Mouse (Mus musculus) liver, embryonic 12.5 days (tissue): ENCODE results near the gene Tcf7l2. TPM values are rescaled to one million over a fixed set of nuclear protein-coding genes. Genes with fewer than 3 reads are reported as not detected.

Experiments used
- ATAC-seq: fragments of 200-750 bp; cut with Nextera tagmentation; 2 replicates; pipeline ENCODE4 v1.8.0; 2017; ENCODE audit warnings: moderate number of reproducible peaks, mild to moderate bottlenecking, moderate library complexity
- H3K27ac ChIP-seq: fragments of 300-500 bp; sonication (generic); 2 replicates; pipeline ENCODE4 v1.5.1; 2016; ENCODE audit warnings: mild to moderate bottlenecking
- H3K27me3 ChIP-seq: fragments of 300-500 bp; sonication (generic); replicated peaks from 2 replicates; pipeline ENCODE4 v1.6.1; 2016; ENCODE audit warnings: mild to moderate bottlenecking, moderate library complexity
- H3K36me3 ChIP-seq: fragments of 300-500 bp; sonication (generic); 2 replicates; pipeline ENCODE4 v1.6.1; 2016; ENCODE audit warnings: mild to moderate bottlenecking, moderate library complexity
- H3K4me1 ChIP-seq: fragments of 300-500 bp; sonication (generic); 2 replicates; pipeline ENCODE4 v1.6.1; 2016
- H3K4me2 ChIP-seq: fragments of 300-500 bp; sonication (generic); 2 replicates; pipeline ENCODE4 v1.6.1; 2016; ENCODE audit warnings: mild to moderate bottlenecking, moderate library complexity
- H3K4me3 ChIP-seq: fragments of 300-500 bp; sonication (generic); 2 replicates; pipeline ENCODE4 v1.5.1; 2016; ENCODE audit warnings: mild to moderate bottlenecking, moderate library complexity
- H3K9ac ChIP-seq: fragments of 300-500 bp; sonication (generic); 2 replicates; pipeline ENCODE4 v1.6.1; 2016; ENCODE audit warnings: mild to moderate bottlenecking, moderate library complexity
- H3K9me3 ChIP-seq: fragments of 300-500 bp; sonication (generic); replicated peaks from 2 replicates; pipeline ENCODE4 v1.6.1; 2016; ENCODE audit warnings: mild to moderate bottlenecking, moderate library complexity
- WGBS: fragments of 180-500 bp; shearing (Covaris S2); methylation state at CpG from one replicate; pipeline ENCODE4 v1.1.7; 2016; ENCODE audit not compliant: insufficient replicate concordance; 5-methylcytosine and 5-hydroxymethylcytosine counted together
- polyA plus RNA-seq: library from polyadenylated mRNA; unstranded; fragments of >200 nt; fragmentation: Nextera tagmentation; extraction: Ambion mirVana; gene quantifications from 2 replicates; pipeline ENCODE4 v1.2.1, GENCODE M21; 2016

Tcf7l2 gene
- polyA plus RNA-seq, 1 experiment from 2014 or later = 23.0 TPM

DNA sequence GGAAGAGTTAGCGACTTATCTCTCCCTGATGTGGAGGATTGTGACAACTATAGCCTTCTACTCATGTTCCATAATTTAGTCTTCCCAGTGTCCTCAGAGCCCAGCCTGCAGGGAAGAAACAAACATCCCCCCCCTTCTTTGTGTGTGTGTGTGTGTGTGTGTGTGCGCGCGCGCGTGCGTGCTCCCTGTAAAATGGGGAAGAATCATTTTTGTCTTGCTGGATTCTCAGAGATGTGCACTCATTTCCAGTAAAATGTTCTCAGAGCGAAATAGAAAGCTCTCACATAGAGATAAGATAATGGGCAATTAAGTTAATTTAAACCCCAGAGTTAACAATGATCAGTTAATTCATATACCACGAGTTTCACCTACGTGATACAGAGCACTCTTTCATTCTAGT, 112.8 kb downstream of the Tcf7l2 start:
- no peak for ATAC-seq
- 77% methylated on average over 10 of the region's 10 CpGs for WGBS
- H3K4me1 ChIP-seq = peaks cover 4% of the 10 kb centered on the region

GRCm38 (mm10) chr19:55855571-55855970, 114.0 kb downstream of the Tcf7l2 start:
- no peaks in the 10 kb centered on the region for H3K9me3 ChIP-seq
- no peak overlapping the region for H3K4me3 ChIP-seq
- 63% methylated on average over 5 of the region's 5 CpGs for WGBS
- no peak for ATAC-seq
- H3K4me2 ChIP-seq = no peak overlapping the region
- no peak overlapping the region for H3K9ac ChIP-seq
- peaks cover 13% of the 10 kb centered on the region for H3K4me1 ChIP-seq
- H3K27ac ChIP-seq = no peak overlapping the region
- no peaks in the 10 kb centered on the region for H3K36me3 ChIP-seq
- H3K27me3 ChIP-seq = no peaks in the 10 kb centered on the region; the same call in 1 of the 2 replicates

More for the DNA sequence above, 112.8 kb downstream of the Tcf7l2 start:
- Histone ChIP-seq H3K27me3 (no peaks in the 10 kb centered on the region; the same call in 1 of the 2 replicates), H3K36me3 (no peaks in the 10 kb centered on the region), H3K4me2 (no peak overlapping the region), H3K9me3 (no peaks in the 10 kb centered on the region), H3K4me3 (no peak overlapping the region), H3K9ac (no peak overlapping the region), H3K27ac (no peak overlapping the region)

DNA sequence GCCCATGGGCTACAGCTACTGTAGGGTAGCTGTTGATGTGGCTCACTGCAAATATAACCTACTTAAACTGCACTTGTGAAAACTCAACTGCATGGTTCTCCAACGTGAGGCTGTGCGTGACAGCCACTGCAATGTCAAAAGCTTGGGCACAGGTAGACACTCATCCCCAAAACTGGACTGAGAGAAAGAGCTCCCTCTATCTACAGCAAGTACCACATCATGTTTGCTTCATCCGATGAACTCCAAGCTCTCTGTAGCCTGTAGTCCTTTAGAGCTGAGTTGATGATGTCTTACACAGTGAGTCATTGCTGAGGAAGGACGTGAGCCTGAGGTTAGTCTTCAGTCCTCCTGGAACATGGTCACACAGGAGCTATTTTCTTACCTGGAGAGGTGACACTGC, 115.7 kb downstream of the Tcf7l2 start:
- no peak for ATAC-seq
- 75% methylated on average over 4 of the region's 4 CpGs for WGBS
- no peak overlapping the region for H3K4me2 ChIP-seq

GRCm38 (mm10) chr19:55860009-55860743, 118.6 kb downstream of the Tcf7l2 start:
- Histone ChIP-seq H3K4me2 (no peak overlapping the region), H3K36me3 (no peaks in the 10 kb centered on the region), H3K4me1 (peaks cover 56% of the 10 kb centered on the region), H3K4me3 (no peak overlapping the region), H3K27ac (peak overlapping the region; percentile 79; the same call in 1 of the 2 replicates), H3K27me3 (no peaks in the 10 kb centered on the region), H3K9me3 (no peaks in the 10 kb centered on the region), H3K9ac (no peak overlapping the region; the same call in 1 of the 2 replicates)
- ATAC-seq = peak; percentile 50
- 29% methylated on average over 10 of the region's 10 CpGs for WGBS

More for the DNA sequence above, 115.7 kb downstream of the Tcf7l2 start:
- no peak overlapping the region for H3K27ac ChIP-seq
- H3K36me3 ChIP-seq = no peaks in the 10 kb centered on the region
- no peaks in the 10 kb centered on the region; the same call in 1 of the 2 replicates for H3K27me3 ChIP-seq
- H3K9ac ChIP-seq = no peak overlapping the region
- no peak overlapping the region for H3K4me3 ChIP-seq
- peaks cover 30% of the 10 kb centered on the region for H3K4me1 ChIP-seq
- no peaks in the 10 kb centered on the region for H3K9me3 ChIP-seq

DNA sequence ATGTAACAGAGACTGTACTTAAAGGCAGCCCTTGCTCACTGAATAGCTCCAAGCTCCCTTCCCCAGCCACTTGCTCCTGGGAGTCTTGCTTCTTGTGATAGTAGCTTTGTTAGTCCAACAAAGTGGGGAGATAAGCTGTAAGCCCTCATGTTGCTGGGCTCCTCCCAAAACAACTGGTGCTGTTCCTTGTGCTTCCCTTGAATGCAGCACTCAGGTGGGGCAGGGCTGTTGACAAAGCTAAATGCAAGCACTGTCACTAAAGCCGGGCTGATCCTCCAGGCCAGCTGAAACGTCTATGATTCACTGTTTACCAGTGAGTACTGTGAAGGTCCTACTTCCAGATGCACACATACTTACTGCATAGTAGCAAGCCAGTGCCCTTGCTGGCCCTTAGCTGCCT, 120.1 kb downstream of the Tcf7l2 start:
- peak overlapping the region; percentile 43 for H3K4me2 ChIP-seq
- H3K27ac ChIP-seq = peak overlapping the region; percentile 79
- H3K4me1 ChIP-seq = peaks cover 72% of the 10 kb centered on the region
- no peaks in the 10 kb centered on the region for H3K27me3 ChIP-seq
- no peaks in the 10 kb centered on the region for H3K9me3 ChIP-seq
- H3K36me3 ChIP-seq = no peaks in the 10 kb centered on the region
- 25% methylated on average over 2 of the region's 2 CpGs for whole genome bisulfite sequencing
- peak overlapping the region; percentile 47 for H3K9ac ChIP-seq
- ATAC-seq = peak; percentile 80
- no peak overlapping the region for H3K4me3 ChIP-seq

DNA sequence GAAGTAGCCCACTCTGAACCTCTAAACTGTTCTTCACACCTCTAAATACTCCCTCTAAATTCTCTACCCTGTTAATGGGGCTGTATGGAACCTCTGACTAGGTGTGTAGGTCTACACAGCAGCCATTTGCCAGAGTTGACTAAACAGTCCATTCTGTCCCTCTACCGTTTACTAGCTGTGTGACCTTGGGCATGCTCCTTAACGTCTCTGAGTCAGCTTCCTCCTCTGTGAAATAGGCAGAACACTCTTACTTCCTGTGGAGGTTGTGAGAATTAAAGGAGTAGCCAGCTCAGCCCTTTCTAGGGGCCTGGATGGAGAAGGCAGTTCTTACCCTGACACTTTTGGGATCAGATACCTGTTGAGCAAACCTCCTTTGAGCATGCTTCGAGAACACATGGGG, 120.9 kb downstream of the Tcf7l2 start:
- Histone ChIP-seq H3K9me3 (no peaks in the 10 kb centered on the region), H3K36me3 (no peaks in the 10 kb centered on the region), H3K4me2 (no peak overlapping the region), H3K4me3 (no peak overlapping the region), H3K9ac (no peak overlapping the region), H3K27ac (peak overlapping the region; percentile 79), H3K4me1 (peaks cover 80% of the 10 kb centered on the region), H3K27me3 (no peaks in the 10 kb centered on the region)
- ATAC-seq = no peak
- WGBS = 41% methylated on average over 3 of the region's 3 CpGs

DNA sequence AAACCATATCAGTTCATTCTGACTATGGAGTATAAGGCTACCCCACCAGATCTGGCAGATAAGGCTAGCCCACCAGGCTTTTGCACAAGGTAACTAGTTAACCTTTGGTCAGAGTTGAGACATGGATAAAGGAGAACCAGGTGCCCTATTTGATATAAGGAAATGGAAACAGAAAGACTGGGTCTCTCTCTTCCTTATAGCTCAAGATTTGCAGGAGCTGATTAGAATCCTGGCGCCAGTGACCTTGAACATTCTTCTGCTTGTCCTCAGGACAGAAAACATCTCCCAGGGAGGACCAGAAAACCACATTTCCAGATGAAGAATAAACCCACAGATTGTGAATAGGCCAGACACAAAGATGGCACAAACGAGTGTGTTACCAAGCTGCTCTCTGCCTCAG, 123.4 kb downstream of the Tcf7l2 start:
- Histone ChIP-seq H3K4me3 (no peak overlapping the region), H3K9me3 (no peaks in the 10 kb centered on the region), H3K27ac (peak overlapping the region; percentile 91), H3K36me3 (no peaks in the 10 kb centered on the region), H3K4me2 (peak overlapping the region; percentile 62; the same call in 1 of the 2 replicates), H3K9ac (no peak overlapping the region), H3K27me3 (no peaks in the 10 kb centered on the region), H3K4me1 (peaks cover 95% of the 10 kb centered on the region)
- no peak for ATAC-seq
- WGBS = 65% methylated on average over 2 of the region's 2 CpGs

- H3K27me3 ChIP-seq = no peaks in the 10 kb centered on the region
- H3K36me3 ChIP-seq = no peaks in the 10 kb centered on the region
- H3K4me2 ChIP-seq = peak overlapping the region; percentile 62
- 20% methylated on average over 13 of the region's 13 CpGs for WGBS
- peak; percentile 82 for ATAC-seq
- no peaks in the 10 kb centered on the region for H3K9me3 ChIP-seq
- H3K4me3 ChIP-seq = no peak overlapping the region
- H3K27ac ChIP-seq = peak overlapping the region; percentile 91
- H3K9ac ChIP-seq = peak overlapping the region; percentile 22
- peaks cover 93% of the 10 kb centered on the region for H3K4me1 ChIP-seq
Observed at GRCm38 (mm10) chr19:55865774-55866578, 124.4 kb downstream of the Tcf7l2 start.

DNA sequence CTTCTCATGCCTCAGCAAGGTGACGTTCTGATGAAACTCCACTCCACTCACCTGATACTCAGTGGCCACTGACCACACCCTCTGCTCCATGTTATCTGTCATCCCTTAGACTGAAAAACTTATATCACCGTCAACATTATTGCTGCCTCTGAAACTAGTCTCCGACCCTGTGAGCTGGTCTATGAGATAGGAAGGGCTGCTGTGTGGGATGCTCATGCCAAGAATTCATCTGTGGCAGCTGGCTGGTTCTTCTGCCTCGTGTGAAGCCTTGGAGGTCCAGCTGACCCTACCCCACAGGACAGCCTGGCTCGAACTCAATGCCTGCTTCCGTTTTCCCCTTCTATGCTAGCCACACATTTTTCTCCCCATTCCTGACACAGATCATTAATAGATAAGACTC, 125.6 kb downstream of the Tcf7l2 start:
- ATAC-seq = peak; percentile 83
- Histone ChIP-seq H3K27ac (peak overlapping the region; percentile 91), H3K36me3 (no peaks in the 10 kb centered on the region), H3K27me3 (no peaks in the 10 kb centered on the region), H3K9ac (peak overlapping the region; percentile 12), H3K4me3 (no peak overlapping the region), H3K9me3 (no peaks in the 10 kb centered on the region), H3K4me2 (peak overlapping the region; percentile 62), H3K4me1 (peaks cover 88% of the 10 kb centered on the region)
- 23% methylated on average over 6 of the region's 6 CpGs for WGBS

- H3K4me1 ChIP-seq = peaks cover 82% of the 10 kb centered on the region
- ATAC-seq = no peak; the same call in 1 of the 2 replicates
- no peaks in the 10 kb centered on the region for H3K27me3 ChIP-seq
Observed at GRCm38 (mm10) chr19:55867905-55868304, 126.3 kb downstream of the Tcf7l2 start.

GRCm38 (mm10) chr19:55868597-55868996, 127.0 kb downstream of the Tcf7l2 start:
- Histone ChIP-seq H3K27me3 (no peaks in the 10 kb centered on the region), H3K4me2 (no peak overlapping the region), H3K9ac (0 out of 2 replicates have a peak overlapping the region, but pooled peaks have one; percentile 12), H3K9me3 (no peaks in the 10 kb centered on the region), H3K4me1 (peaks cover 75% of the 10 kb centered on the region), H3K36me3 (no peaks in the 10 kb centered on the region), H3K27ac (peak overlapping the region; percentile 91; the same call in 1 of the 2 replicates), H3K4me3 (no peak overlapping the region)
- 89% methylated on average over 4 of the region's 4 CpGs for WGBS
- no peak for ATAC-seq

More at GRCm38 (mm10) chr19:55867905-55868304, 126.3 kb downstream of the Tcf7l2 start:
- H3K36me3 ChIP-seq = no peaks in the 10 kb centered on the region
- WGBS = 64% methylated on average over 3 of the region's 3 CpGs
- peak overlapping the region; percentile 12 for H3K9ac ChIP-seq
- peak overlapping the region; percentile 91 for H3K27ac ChIP-seq
- peak overlapping the region; percentile 62 for H3K4me2 ChIP-seq
- no peak overlapping the region for H3K4me3 ChIP-seq
- H3K9me3 ChIP-seq = no peaks in the 10 kb centered on the region

DNA sequence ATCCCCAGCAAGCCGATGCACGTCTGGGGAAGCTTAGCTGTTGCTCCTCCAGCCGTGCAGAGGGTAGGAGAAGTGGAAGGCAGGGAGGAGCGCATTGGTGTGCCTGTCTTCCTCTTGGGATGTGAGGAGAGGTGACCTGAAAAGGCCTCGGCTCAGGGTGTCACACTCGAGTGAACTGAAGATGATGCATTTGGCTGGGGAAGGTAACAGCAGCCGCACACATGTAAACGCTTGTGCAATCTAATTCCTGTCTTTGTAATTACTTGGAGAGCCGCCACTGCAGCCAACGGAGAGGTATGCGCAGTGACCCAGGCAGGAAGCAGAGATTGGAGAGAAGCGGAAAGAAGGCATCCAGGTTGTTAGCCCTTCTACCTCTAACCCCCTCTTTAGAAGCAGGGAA, 129.2 kb downstream of the Tcf7l2 start:
- Histone ChIP-seq H3K9me3 (no peaks in the 10 kb centered on the region), H3K4me1 (peaks cover 54% of the 10 kb centered on the region), H3K9ac (no peak overlapping the region), H3K27ac (no peak overlapping the region), H3K36me3 (no peaks in the 10 kb centered on the region), H3K27me3 (no peaks in the 10 kb centered on the region), H3K4me3 (no peak overlapping the region), H3K4me2 (no peak overlapping the region)
- 83% methylated on average over 12 of the region's 12 CpGs for WGBS
- no peak for ATAC-seq
